Mouse (Mus musculus) liver, adult 2 months (tissue): ENCODE results near the gene Tnfsf14. TPM values are rescaled to one million over a fixed set of nuclear protein-coding genes. Genes with fewer than 3 reads are reported as not detected.

Experiments
- DNase-seq: peaks from one replicate; pipeline ENCODE4 v3.0.0-alpha.2; 2011; ENCODE audit warnings: low read depth, low spot score; ENCODE audit errors: extremely low read depth
- H3K27ac ChIP-seq: fragments of 200-500 bp; replicated peaks from 2 replicates; pipeline ENCODE4 v1.5.1; 2012; ENCODE audit warnings: low read depth, mild to moderate bottlenecking, control low read depth, inconsistent platforms, low read length; ENCODE audit not compliant: insufficient read depth
- H3K27me3 ChIP-seq: fragments of 200-500 bp; 2 replicates; pipeline ENCODE4 v1.6.1; 2012; ENCODE audit warnings: mild to moderate bottlenecking, moderate library complexity, low read length, inconsistent platforms; ENCODE audit not compliant: control insufficient read depth, insufficient read depth
- H3K36me3 ChIP-seq: fragments of 200-500 bp; 2 replicates; pipeline ENCODE4 v1.6.1; 2012; ENCODE audit warnings: low read length, inconsistent platforms; ENCODE audit not compliant: control insufficient read depth, insufficient read depth
- H3K4me1 ChIP-seq: fragments of 200-500 bp; 2 replicates; pipeline ENCODE4 v1.6.1; 2011; ENCODE audit warnings: low read length; ENCODE audit not compliant: control insufficient read depth, insufficient read depth
- H3K4me3 ChIP-seq: fragments of 200-500 bp; 2 replicates; pipeline ENCODE4 v1.5.1; 2011; ENCODE audit warnings: low read depth, mild to moderate bottlenecking, control low read depth, low read length, moderate library complexity; ENCODE audit not compliant: insufficient read depth
- H3K79me2 ChIP-seq: fragments of 200-500 bp; 2 replicates; pipeline ENCODE4 v1.6.1; 2012; ENCODE audit warnings: inconsistent platforms, mild to moderate bottlenecking, low read length, moderate library complexity; ENCODE audit not compliant: control insufficient read depth, insufficient read depth
- H3K9ac ChIP-seq: fragments of 200-500 bp; 2 replicates; pipeline ENCODE4 v1.6.1; 2012; ENCODE audit warnings: low read depth, mild to moderate bottlenecking, control low read depth, inconsistent platforms, low read length
- CTCF ChIP-seq: fragments of 200-500 bp; IDR thresholded peaks from 2 replicates; pipeline ENCODE4 v1.5.1; 2011; ENCODE audit warnings: low read depth, low read length, control low read depth
- POLR2A ChIP-seq: fragments of 200-500 bp; IDR thresholded peaks from 2 replicates; pipeline ENCODE4 v1.6.1; 2011; ENCODE audit warnings: low read length, control low read depth; ENCODE audit not compliant: insufficient read depth; ENCODE audit errors: extremely low read depth
- WGBS: fragments of 180-500 bp; shearing (Covaris S2); methylation state at CpG from one replicate; pipeline ENCODE4 v1.1.7; 2018; 5-methylcytosine and 5-hydroxymethylcytosine counted together
- polyA plus RNA-seq: library from polyadenylated mRNA; depleted of rRNA; stranded (reverse); fragments of >200 nt; gene quantifications from 2 replicates; pipeline ENCODE4 v1.2.3, GENCODE M21; 2012
- total RNA-seq: library from RNA; depleted of rRNA; stranded (reverse); fragments of >200 nt; gene quantifications from 2 replicates; pipeline ENCODE4 v1.2.3, GENCODE M21; 2014

Tnfsf14 gene
- total and polyA plus RNA-seq, 2 experiments, result 0.28 to 0.75 TPM

- Histone ChIP-seq H3K4me3 (no peak overlapping the region), H3K27me3 (no peaks in the 10 kb centered on the region), H3K36me3 (peaks cover 63% of the 10 kb centered on the region), H3K9ac (peak overlapping the region; percentile 46), H3K4me1 (peaks cover 54% of the 10 kb centered on the region), H3K79me2 (peaks cover 8% of the 10 kb centered on the region; the same call in 1 of the 2 replicates), H3K27ac (no peak overlapping the region)
- 41% methylated on average over 9 of the region's 9 CpGs for WGBS
- DNase-seq, result no peak
- TF ChIP-seq POLR2A (0 out of 2 replicates have a peak, but pooled peaks have one; percentile 12), CTCF (no peak)
Measured at GRCm38 (mm10) chr17:57223313-57223712, 29.3 kb upstream of the Tnfsf14 start.

DNA sequence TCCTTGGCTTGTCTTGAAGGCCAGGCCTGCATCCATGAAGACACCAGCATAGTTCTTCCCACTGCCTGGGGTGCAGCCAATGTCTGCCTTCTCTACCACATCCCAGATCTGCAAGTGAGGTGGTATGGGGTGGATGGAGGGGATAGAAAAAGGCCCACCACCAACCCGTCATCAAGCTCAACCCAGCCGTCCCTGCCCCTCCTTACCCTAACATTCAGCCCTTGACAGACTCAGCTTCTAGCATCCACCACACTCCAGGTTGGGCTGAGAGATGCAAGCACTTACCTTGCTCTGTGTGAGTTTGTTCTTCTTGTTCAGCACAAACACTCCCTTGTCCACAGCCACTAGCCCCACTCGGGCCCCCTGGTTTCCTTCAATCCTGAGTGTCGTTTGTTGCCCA, 27.9 kb upstream of the Tnfsf14 start:
- peaks cover 56% of the 10 kb centered on the region for H3K4me1 ChIP-seq
- no peak for TF ChIP-seq CTCF
- 58% methylated on average over 4 of the region's 4 CpGs for WGBS
- no peaks in the 10 kb centered on the region for H3K27me3 ChIP-seq
- no peak overlapping the region for H3K4me3 ChIP-seq
- H3K36me3 ChIP-seq, result peaks cover 76% of the 10 kb centered on the region
- H3K79me2 ChIP-seq, result peaks cover 5% of the 10 kb centered on the region; the same call in 1 of the 2 replicates
- no peak for DNase-seq
- H3K27ac ChIP-seq, result no peak overlapping the region
- H3K9ac ChIP-seq, result no peak overlapping the region

DNA sequence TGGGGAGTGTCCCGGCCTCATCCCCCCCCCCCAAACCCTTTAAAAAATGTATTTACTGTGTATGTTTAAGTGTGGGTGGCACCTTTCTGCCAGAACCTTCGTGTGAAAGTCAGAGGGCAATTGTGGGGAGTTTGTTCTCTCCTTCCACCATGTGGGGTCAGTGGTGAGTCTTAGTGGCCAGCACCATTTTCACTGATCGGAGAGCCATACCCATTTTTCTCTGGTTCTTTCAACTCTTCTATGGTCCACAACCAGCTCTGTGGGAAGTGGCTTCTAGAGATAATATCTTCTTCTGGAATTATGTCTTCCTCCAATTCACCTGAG, 25.9 kb upstream of the Tnfsf14 start:
- H3K36me3 ChIP-seq, result peaks cover 83% of the 10 kb centered on the region
- no peak overlapping the region for H3K9ac ChIP-seq
- peaks cover 42% of the 10 kb centered on the region for H3K4me1 ChIP-seq
- TF ChIP-seq CTCF, result peak; percentile 36; the same call in 1 of the 2 replicates
- TF ChIP-seq POLR2A, result no peak
- no peak overlapping the region for H3K4me3 ChIP-seq
- H3K27me3 ChIP-seq, result no peaks in the 10 kb centered on the region
- no peaks in the 10 kb centered on the region for H3K79me2 ChIP-seq
- DNase-seq, result no peak
- 19% methylated on average over 3 of the region's 3 CpGs for WGBS
- H3K27ac ChIP-seq, result no peak overlapping the region

DNA sequence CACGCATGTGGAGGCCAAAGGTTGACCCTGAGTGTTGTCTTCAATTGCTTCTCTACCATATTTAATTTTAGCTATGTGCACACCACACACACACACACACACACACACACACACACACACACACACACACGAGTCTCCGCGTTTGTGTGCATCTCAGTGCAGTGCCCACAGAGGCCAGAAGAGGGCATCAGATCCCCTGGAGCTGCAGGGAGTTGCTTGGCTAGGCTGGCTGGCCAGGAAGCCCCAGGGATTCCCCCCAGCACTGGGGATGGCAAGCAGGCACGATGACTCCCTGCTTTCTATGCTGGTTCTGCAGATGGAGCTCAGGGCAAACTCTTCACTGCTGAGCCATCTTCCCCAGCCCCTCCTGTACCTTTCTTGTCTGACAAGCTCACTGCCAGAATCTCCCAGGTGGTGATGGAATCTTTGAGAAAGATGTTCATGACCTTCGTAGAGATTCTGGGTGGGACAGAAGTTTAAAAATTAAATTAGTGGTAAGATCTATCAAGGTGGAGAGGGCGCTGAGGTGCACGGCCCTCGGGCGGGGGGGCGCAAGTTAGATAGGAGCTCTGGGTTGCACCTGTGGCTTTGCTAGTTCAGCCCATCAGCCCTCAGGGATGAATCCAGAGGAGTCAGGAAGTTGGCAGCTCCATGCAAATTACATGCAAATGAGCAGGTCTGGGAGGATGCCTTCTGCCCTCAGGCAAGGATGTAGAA, 25.3 kb upstream of the Tnfsf14 start:
- Histone ChIP-seq H3K27me3 (no peaks in the 10 kb centered on the region), H3K36me3 (peaks cover 84% of the 10 kb centered on the region), H3K4me1 (peaks cover 38% of the 10 kb centered on the region), H3K4me3 (no peak overlapping the region), H3K79me2 (no peaks in the 10 kb centered on the region), H3K27ac (no peak overlapping the region), H3K9ac (no peak overlapping the region)
- WGBS, result 33% methylated on average over 11 of the region's 11 CpGs
- TF ChIP-seq POLR2A (no peak), CTCF (peak; percentile 83)
- peak; percentile 35 for DNase-seq

GRCm38 (mm10) chr17:57218335-57218900, 24.4 kb upstream of the Tnfsf14 start:
- Histone ChIP-seq H3K9ac (0 out of 2 replicates have a peak overlapping the region, but pooled peaks have one; percentile 10), H3K36me3 (peaks cover 88% of the 10 kb centered on the region), H3K4me3 (no peak overlapping the region), H3K79me2 (no peaks in the 10 kb centered on the region), H3K4me1 (peaks cover 29% of the 10 kb centered on the region), H3K27ac (no peak overlapping the region), H3K27me3 (no peaks in the 10 kb centered on the region)
- DNase-seq, result peak; percentile 40
- 42% methylated on average over 12 of the region's 12 CpGs for WGBS
- no peak for TF ChIP-seq CTCF
- no peak for TF ChIP-seq POLR2A
